Mouse (Mus musculus): Measurements from ENCODE around the gene Rora.
A peak's percentile ranks its signal among the peaks of the same experiment; 100 is the strongest.

Gene Rora

GRCm38 (mm10) chr9:68892859-68893258 is 239.3 kb downstream of the Rora start:
- DNase-seq, result no peak

DNA sequence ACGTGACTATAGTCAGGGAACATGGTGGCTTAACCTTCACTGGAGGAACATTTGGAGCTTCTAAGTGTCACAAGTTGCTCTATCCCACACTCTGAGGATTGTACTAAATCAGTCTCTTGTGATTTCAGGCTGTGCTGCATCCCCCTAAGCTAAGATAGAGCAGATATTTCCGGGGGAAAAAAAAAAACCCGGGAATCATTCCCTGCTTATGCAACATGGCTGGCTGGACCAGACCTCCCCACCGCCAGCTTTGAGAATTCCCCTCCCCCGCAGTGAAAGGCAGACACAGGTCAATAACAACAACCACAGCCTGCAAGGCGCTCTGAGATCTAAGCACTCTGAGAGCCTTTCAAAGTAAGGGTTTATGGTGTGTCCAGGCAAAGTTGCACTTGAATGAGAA is 244.7 kb downstream of the Rora start:
- DNase-seq, result no peak

DNA sequence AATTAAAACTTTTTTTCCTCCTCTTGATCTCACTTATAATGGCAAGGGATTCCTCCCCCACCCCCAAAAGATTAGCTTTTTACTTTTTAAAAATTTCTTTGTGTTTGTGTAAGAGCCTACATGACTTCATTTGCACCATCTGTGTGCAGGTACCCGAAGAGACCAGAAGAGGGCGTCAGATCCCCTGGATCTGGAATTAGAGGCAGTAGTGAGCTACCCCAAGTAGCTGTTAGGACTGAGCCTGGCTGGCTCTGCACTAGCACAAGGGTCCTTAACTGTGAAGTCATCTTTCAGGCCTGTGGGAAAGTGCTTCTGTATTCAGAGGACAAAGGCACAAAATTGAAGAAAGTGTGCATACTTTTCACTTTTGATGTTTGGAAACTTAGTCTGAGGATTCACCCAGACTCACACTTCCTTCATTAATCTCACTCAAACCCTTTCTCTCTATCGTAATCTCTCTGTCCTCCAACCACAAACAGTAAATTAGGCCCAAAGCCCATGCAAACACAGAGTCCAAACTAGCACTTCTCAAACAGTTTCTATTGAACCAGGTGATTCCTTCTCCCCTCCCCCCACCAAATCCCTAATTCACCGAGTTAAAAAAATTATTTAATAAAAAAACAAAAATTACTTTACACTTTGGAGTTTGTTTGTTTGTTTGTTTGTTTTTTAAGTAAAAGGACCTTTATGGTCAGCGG is 246.1 kb downstream of the Rora start:
- DNase-seq, result no peak

DNA sequence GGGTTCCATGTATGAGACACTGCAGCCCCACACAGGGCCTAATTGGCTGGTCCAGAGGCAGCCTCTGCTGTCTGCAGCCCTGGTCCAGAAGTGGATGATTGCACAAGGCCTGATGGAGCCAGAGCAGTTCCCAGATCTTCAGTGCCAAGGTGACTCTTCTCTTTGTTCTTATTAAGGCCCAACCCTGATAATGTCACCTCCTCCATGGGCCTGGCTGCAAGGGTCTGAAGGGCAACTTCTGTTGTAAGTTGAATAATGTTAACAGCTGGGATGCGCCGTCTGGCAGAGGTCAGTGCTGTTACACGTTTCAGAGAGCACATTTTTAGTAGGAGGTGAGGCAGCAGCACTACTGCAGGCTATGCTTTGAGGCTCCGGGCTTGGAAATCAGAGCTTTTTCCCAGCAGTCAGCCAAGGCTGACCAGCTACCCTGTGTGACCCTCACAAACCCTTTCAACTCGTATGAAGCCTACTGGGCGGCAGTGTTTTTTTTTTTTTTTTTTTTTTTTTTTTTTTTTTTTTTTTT is 252.8 kb downstream of the Rora start:
- no peak for DNase-seq

DNA sequence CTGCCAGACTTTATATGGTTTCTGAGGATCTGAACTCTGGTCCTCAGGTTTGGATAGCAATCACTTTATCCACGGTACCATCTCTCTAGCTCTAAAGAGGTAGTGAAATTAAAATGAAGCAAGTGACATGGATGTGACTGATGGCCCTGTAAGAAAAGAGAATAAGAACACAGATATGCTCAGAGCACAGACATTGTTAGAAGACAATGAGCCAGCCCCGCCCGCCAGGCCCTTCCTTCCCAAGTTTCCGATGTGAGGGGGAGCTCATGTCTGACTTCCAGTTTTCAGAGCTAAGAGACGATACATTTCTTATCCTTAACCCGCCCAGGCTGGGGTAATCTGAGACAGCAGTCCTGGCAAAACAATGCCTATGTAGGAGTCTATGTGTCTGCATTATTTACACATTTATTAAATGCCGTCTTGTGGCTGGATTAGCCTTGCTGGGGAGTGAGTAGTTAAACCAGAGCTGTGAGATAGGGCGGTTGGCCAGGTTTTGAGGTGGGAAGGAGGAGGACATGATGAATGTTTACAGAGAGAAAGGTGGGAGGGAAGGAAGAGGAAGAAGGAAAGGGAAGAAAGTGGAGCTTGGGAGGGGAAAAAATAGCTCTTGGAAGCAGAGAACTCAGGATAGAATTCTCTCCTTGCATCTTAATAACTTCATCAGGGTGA is 259.0 kb downstream of the Rora start:
- peak; percentile 47 for DNase-seq

GRCm38 (mm10) chr9:68913191-68913697 is 259.7 kb downstream of the Rora start:
- DNase-seq, result no peak

DNA sequence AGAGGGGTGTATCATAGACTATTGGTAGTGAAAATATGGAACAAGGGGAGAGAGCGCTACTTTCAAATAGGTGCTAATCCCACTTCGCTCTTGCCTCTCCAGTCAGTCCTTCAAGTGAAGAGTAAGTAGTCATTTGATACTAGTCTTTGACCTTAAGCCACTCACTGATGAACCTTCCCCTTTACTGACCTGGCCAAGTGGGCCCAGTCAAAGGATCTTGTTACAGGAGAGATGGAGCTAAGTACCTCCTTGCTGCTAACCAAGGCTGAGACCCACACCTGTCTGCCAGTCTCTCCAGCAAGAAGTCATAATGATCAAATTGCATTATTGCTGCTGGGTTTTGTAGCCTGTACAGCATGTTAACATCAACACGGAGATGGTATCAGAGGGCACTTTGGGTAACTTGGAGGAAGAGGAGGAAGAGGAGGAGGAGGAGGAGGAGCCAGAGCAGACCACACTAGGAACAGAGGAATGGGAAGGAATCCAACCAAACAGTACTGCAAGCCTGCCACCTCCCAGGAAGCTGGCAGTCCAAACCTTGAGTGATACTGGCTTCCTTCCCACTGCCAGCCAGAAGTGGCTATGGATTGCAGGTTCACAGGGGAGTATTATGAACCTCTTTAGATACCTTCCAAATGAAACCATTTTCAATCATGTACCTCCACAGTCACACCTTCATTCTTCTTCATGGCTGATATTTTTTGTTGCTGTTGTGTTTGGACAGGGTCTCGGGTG is 261.1 kb downstream of the Rora start:
- peak; percentile 24 for DNase-seq

- no peak for DNase-seq
Measured at GRCm38 (mm10) chr9:68916741-68917140, 263.2 kb downstream of the Rora start.

DNA sequence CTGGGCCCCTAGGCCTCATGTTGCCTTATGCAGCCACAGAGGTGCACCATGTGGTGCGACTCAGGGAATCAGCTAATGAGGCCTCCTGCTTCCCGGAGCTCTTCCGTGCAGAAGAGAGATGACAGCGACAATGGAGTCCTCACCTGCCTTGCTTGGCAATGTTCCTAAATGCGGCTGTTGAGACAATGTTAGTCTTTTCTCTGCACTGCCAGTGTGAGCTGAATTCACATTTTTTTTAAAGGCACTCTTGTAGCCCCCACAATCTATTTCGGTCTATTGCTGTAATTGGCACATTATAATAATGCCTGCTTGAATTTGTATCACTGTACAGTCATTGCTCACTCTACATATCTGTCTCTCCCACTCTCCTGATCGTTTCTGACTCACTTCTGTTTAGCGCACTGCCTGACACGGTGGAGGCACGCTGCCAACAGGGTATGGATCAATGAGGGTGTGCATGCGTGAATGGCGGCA is 269.6 kb downstream of the Rora start:
- DNase-seq, result no peak

DNA sequence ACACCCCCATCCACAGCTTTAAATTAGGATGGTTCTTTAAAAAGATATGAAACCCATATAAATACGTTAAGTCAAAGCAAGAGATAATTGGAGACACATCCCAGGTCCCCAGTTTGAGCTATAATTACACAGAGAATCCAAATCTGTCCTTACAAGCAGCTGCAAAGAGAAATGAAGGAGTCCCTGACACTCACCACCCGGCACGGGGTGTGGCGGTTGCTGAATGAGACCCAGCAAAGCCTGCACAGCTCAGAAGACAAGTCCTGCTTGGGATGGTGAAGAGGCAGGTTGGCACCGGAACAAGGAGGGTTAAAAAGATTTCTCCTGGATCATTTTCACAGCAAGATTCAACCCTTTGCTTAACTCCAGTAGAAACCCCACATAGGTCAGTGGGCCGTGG is 272.8 kb downstream of the Rora start:
- DNase-seq, result no peak

DNA sequence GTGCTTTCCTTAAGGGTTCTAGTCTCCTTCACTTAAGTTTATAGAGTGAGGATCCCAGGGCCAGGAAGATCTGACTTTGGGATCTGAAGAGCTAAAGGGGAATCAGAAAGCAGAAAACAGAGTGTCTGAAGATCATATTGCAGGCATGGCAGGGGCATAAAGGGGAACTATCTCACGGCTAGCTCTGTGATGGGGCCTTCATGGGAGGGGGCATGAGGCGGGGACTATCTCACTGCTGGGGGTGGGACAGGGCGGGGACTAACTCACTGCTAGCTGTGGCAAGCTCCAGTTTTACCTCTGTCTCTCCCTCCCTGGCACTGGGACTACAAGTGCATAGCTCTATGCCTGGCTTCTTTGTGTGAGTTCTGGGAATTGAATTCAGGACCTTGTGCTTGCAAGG is 279.6 kb downstream of the Rora start:
- no peak for DNase-seq

- no peak for DNase-seq
Measured at GRCm38 (mm10) chr9:68934238-68934637, 280.7 kb downstream of the Rora start.

DNA sequence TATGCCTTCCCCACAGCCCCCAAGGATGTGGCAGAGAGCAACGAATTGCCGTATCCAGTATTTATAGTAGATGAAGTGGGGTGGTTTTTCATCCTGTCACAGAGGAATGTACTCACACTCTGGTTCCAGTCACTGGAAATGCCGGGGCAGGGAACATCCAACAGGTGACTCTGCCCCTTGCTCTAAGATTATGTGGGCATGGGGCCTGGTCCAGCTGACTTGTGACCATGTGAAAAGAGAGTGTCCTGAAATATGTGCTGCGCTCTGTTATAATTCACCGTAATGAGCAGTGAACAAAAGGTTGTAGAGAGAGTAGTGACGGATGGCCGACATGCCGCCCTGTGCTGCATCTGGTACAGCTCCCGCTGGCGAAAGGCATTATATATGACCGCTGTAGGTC is 282.0 kb downstream of the Rora start:
- no peak for DNase-seq

DNA sequence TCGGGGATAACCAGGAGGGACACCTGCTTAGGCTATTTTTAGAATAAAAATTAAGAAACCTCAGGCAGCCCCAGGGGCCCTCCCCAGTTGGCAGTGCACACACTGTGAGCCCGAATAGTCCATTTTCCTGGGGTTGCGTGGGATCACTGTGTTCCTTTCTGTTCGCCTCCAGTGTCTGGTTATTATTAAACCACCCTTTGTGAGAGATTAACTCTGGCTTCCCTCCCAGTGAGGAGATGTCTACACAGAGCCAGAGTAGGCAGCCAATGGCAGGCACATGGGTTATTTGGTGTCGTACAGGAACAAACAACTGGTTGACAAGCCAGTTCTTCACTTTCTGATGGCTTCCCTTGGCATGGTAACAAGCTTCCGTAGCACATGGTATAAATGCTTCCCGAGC is 287.5 kb downstream of the Rora start:
- DNase-seq, result no peak

DNA sequence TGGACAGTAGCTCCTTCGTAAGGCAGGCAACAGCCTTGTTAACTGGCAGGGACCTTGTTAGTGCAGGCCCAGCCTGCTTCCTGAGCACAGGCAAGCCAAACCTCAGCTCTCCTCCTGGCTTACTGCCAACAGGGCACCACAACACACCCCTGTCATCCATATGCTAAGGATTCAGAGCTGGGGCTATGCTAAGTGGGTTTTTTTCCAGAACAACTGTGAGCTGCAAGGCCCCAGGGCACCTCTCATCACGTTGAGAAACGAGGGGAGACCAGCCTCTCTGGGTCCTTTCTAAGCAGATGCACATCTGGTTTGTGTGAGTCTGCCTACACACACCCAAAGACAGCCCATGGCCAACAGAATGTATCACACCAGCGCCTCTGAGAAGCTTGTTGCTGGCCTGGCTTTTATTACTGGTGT is 289.0 kb downstream of the Rora start:
- DNase-seq, result no peak

GRCm38 (mm10) chr9:68944026-68944425 is 290.4 kb downstream of the Rora start:
- DNase-seq, result no peak

DNA sequence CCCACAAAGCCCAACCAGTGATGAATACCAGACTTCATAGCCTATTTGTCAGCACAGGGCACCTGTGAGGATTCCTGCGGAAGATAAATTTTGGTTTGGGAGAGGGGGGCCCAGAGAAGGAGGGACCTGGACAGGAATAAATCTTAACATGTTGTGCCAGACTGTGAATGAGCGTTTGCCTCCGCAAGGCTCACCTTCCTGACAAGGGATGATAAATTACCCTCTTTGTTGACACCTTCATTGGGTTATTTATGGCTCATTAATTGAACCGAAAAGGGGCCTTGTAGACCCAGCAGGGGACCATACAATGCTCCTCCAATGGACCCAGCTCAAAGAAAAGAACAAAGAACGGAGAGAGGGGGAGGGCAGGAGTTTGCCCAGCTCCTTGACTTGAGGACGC is 294.1 kb downstream of the Rora start:
- DNase-seq, result no peak

DNA sequence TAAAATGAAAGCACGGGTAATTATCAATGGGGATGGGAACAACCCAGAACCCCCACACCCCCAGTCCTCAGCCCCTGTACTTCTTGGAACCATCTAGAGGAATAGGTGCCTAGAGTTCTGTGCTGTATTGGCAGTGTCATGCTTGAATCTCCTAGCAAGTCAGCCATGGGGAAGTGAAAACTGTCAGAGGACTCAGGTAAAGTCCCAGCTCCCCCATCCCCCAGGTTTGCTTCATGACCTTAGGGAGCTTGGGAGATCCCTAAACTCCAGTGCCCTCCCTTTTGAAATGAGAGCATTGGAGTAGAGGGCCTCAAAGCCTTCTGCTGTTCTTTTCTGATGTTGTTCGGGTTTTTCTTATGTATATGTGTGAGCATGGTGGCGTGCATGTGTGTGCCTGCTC is 294.6 kb downstream of the Rora start:
- no peak for DNase-seq

DNA sequence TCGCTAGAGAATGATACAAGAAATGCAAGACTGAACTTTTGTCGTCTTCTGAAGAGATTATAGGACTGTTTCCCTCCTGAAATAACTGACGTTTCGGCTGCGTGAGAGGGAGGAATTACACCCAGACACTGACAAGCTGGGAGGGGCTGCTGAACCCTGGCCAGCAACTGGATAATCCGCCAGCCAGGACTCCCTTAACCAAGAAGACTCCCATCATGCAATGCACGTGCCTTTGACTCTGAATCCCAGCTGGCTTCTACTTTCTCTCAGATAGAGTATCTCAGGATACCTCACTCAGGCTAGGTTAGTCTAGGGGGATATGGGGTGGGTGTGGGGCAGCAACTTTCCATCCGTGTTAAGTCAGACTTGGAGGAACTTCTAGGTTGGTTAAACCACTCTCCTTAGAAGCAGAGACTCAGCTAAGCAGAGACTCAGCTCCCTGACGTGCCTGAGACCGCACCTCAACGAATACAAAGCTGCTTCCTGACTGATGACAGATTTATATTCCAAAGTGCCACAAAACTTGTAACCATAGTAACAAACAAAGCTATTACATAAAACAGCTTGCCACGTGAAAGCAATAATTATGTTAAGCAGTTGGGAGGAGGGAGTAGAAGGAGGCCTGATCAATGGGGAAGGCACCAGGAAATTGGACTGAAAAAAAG is 302.8 kb downstream of the Rora start:
- peak; percentile 28 for DNase-seq

DNA sequence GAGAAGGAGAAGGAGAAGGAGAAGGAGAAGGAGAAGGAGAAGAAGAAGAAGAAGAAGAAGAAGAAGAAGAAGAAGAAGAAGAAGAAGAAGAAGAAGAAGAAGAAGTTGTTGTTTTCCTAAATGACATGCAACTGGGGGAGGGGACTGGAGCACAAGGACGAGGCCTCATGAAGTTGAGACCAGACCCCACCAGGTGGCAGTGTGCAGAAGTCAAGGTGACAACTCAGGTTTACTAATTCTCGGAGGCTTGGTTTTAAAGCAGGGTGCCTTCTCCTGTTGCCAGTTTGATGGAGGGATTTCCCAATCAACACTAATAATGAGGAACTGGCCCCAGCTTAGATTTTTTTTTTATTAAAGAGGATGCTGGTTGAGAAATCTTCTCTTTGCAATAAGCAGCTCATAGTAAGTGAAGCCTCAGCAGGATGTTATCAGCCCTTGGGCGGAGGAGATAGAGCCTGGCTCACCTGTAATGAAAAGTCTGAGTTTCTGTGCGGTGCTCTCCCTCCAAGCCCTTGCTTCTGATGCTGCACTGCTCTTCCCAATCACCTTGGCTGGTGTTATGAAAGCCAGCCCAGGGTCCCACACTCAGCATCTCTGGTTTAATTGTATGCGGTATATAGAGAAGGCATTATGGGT is 303.5 kb downstream of the Rora start:
- DNase-seq, result peak; percentile 68

- no peak for DNase-seq
Measured at GRCm38 (mm10) chr9:68957793-68958192, 304.2 kb downstream of the Rora start.

- no peak for DNase-seq
Measured at GRCm38 (mm10) chr9:68958919-68959318, 305.3 kb downstream of the Rora start.
